Mouse (Mus musculus) spleen, adult 12 weeks (tissue): ENCODE results near the gene Scn8a.
A peak's percentile ranks its signal among the peaks of the same experiment; 100 is the strongest.
"Not testable (repeated sequence)": the region's sequence is repeated elsewhere in the genome, so short reads cannot be mapped to it uniquely, and the experiment has no call there.

Experiments
- DNase-seq: peaks from one replicate; pipeline ENCODE4 v3.0.0; 2022; ENCODE audit warnings: low spot score

Gene Scn8a

DNA sequence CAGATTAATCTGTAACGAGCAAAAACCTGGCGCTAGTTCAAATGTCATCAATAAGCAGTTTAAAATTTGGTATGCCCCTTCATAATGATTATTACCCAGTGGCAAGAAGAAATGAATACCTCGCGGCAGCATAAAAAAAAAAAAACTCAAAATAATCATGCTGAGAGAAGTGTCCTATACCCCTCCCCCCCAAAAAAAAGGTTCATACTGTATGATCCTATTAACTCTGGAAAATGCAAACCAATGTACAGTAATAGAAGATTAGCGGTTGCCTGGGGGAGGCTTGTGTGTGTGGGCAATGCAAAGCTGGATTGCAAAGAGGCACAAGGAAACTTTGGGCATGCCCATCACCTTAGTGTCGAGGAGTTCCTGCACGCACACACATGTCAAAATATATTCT lies at the start of gene Scn8a:
Gene Scn8a, plus strand, starts transcription at position 301 of the 400 bp plus-strand sequence.
- no peak for DNase-seq

DNA sequence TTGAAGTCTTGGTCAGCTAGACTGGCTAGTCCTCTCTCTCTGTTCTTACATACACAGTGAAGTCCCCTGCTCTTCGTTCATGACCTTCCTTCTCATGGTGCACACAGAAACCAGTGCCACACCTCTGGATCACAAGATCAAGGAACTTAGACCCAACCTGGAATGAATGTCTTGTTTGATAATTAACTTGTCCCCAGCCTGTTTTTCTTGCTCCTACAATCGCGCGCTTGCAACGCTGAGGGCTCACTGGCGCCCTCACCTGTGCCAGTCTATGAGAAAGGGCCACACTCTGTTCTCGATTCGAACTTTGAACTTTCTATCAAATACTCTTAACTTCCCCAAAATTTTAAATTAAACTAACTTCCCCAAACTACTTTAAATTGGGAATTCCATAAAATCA lies 47.8 kb upstream of the Scn8a start:
- DNase-seq, result no peak

DNA sequence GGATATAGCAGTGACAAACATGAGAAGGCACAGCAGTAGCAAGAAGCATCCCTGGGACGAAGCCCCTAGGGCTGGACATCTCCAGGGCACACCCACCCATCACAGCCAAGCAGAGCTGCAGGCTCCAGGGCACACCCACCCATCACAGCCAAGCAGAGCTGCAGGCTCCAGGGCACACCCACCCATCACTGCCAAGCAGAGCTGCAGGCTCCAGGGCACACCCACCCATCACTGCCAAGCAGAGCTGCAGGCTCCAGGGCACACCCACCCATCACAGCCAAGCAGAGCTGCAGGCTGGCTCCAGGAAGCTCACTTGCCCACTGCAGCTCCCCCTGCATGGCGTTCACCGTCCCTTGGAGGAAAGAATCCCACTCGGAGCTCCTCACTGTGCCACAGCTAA lies 47.3 kb upstream of the Scn8a start:
- DNase-seq, result not testable (repeated sequence)

- no peak for DNase-seq
These were observed 44.3 kb upstream of the Scn8a start for GRCm38 (mm10) chr15:100825249-100825856.

- DNase-seq, result no peak
These were observed 43.6 kb upstream of the Scn8a start for GRCm38 (mm10) chr15:100826076-100826475.

DNA sequence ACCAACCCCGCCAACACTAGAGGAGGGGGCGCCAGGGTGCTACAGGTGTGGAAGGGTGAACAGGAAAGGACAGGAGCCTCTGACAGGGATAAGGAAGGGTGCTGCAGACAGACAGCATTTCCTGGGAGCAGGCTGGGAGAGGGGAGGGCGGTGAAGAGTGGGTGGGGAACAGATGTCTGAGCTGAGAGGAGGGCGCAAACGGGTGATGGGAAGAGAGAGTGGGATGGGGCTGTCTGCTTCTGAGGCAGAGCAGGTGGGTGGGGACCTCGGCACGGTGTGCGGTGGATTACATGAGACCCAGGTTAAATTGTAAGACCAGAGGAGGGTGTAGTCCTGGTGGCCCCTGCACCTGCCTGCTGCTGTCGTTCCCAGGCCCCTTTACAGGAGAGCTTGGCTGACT lies 39.9 kb upstream of the Scn8a start:
- DNase-seq, result no peak

DNA sequence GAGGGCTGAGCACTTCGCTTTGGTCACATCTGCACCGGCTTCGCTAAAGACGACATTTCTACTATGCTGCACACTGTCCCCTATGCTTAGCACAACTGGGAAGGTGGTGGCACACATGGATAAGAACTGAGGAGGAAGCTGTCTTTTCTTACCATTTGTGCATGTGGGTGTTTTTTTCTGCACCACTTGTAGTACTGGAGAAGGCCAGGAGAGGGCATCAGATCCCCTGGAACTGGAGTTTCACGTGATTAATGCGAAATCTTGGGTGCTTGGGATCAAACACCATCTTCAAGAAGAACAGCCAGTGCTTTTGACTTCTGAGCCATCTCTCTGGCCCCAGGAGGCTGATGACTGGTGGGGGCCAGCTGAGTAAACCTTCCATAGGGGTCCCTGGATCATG lies 39.0 kb upstream of the Scn8a start:
- peak; percentile 5 for DNase-seq

GRCm38 (mm10) chr15:100832144-100832543 lies 37.5 kb upstream of the Scn8a start:
- no peak for DNase-seq

- no peak for DNase-seq
These were observed 36.9 kb upstream of the Scn8a start for GRCm38 (mm10) chr15:100832784-100833183.

GRCm38 (mm10) chr15:100836729-100837128 lies 32.9 kb upstream of the Scn8a start:
- DNase-seq, result no peak

DNA sequence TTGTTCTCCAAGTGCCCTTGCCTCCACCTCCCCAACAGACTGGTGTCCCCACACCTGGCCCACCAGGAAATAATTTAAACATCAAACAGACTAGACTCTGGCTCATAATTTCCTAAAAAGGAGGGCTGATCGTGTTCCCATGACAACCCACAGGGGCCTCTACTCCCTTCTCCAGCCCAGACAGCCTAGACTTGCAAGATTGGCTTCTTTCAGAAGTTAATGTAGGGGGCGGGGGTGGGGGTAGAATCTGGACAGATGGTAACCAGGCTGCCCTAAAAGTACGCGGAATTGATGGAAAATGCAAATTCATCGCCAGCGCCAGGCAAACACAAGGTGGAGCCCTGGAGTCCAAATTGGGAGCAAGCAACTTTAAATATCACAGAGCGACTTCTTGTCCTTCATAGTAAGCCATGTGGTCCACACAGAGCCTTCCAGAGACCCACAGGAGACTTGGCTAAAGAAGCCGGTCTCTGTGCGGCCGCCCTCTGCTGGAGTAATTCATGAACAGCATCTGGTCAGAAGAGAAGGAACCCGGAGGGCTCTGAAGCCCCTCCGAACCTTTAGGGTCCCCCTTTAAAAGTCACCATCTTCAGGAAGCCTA lies 31.0 kb upstream of the Scn8a start:
- no peak for DNase-seq

DNA sequence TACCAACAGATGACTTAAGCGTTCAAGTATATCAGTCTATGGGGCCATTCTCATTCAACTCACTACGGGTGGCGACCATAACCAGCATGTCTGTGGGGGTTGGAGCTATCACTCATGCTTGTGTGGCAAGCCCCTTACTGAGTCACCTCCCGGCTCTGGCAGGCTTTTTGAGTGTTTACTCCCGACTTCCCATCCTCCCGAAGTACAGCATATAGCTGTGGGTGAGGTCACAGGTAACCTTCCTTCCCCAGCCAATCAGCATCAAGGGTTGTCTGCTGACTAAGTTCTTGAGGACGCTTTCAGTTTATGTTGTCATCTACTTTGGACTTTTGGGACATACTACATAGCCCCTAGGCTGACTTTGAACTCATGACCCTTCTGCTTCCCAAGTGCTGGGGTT lies 25.3 kb upstream of the Scn8a start:
- no peak for DNase-seq

GRCm38 (mm10) chr15:100845049-100845879 lies 24.4 kb upstream of the Scn8a start:
- DNase-seq, result peak; percentile 9

GRCm38 (mm10) chr15:100847193-100847592 lies 22.5 kb upstream of the Scn8a start:
- no peak for DNase-seq

DNA sequence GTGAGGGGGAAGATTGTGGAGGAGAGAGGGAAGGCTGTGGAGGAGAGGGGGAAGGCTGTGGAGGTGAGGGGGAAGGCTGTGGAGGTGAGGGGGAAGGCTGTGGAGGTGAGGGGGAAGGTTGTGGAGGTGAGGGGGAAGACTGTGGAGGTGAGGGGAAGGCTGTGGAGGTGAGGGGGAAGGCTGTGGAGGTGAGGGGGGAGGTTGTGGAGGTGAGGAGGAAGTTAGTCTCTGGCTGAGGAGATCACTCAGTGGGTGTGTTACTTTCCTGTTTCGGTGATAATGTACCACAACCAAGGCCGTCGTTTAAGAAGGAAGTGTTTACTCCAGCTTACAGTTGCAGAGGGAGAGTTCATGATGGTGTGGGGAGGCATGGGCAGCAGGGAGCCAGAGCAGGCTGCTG lies 12.1 kb upstream of the Scn8a start:
- DNase-seq, result no peak

DNA sequence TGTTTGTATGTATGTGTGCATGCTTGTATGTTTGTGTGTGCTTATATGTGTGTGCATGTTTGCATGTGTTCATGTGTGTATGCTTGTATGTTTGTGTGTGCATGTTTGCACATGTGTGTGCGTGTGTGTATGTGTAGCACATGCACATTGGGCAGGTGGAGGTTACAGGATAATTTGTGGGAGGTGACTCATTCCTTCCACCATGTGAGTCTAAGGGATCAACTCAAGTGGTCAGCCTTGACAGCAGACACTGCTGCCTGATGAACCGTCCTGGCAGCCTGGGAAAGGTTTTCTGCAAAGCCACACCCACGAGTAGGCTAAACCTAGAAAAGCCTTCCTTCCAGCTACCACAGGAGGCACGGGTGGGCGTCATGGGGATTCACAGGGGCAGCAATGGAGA lies 8.8 kb upstream of the Scn8a start:
- no peak for DNase-seq

DNA sequence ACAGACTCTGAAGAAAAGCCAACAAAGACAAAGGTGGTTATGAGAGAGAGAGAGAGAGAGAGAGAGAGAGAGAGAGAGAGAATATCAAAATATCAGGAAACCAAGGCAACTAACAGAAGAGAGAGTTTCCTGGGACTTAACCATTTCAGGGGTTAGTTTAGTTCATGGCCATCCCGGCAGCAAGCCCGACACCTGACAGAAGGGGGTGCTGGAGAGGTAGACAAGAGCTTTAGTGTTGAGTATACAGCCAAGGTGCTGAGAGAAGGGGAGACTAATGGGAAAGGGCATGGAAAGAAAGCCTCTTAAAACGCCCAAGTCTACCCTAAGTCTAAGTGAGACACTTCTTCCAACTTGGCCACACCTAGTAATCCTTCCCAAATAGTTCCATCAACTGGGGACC lies 4.1 kb upstream of the Scn8a start:
- DNase-seq, result no peak

DNA sequence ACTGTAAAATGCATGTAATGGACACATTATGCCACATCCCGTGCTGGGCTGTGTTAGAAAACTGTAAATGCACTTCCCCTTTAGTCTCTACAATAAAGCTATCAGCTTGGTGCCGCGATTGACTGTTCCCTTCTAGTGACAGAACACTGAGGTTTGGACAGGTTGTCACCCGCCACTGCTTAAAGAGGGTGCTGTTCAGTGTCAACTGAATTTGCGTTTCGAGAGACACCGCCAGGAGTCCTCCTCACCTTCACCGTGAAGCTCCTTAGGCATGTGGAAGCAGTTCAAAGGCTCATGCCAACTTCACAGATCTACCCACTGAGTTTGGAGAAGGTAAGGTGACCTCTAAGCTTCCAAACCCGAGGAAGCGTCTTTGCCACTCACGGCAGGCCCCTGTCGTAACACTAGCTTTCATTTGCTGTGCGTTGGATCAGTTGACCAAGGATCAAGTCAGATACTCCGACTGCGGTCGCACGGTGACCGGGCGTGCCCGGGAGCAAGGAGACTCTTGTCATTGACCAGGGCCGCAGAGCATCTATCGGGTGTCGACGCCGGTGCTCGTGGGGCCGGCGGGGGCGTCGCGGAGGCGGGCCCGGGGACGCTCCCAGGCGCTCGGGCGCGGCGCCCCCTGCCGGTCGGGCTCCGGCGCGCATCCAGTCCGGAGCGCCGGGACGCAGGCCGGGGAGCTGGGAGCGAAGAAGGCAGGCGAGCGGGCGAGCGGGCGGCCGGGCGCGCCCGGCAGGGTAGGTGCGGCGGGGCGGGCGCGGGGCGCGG lies 530 bp downstream of the Scn8a start:
- peak; percentile 7 for DNase-seq

- no peak for DNase-seq
These were observed 1.1 kb downstream of the Scn8a start for GRCm38 (mm10) chr15:100870775-100871106.

DNA sequence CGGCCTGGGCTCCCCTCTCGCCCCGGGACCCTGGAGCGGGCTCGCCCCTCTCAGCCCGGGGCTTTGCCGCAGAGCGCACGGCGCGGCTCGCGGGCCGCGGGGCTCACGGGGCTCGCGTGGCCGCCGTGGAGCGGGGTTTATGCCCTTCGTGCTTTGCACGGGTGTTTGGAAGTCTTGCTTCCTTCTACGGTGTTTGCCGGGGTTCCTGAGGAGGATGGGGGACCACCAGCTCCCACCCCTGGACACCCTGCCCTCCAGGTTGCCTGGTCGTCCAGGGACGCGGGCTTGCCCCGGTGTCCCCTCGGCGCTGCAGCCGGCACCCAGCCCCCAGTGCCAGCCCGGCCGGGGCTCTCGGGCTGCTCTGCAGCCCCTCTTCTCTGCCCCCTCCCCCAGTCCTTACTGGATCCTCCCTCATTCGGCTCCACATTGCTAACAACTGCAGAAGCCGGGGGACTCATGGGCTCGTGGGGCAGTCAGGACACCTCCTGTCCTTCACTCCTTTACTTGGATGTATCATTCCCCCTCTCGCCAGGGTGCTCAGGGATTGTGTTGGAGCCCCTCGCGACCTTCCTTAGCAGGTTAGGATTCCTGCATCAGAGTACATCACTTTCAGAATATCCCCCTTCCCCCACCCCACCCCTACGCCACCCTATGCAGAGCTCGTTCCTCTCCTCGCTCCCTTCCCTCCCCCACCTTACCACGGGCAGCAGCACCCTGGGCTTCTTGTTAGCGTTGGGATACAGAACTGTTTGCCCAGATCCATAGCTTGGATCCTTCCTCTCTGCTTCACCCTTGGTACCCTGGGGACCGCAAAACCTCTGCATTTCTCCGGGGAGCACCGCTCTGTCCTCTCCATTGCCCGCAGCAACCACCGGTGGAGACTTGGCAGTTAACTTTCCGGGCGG lies 1.7 kb downstream of the Scn8a start:
- DNase-seq, result no peak

DNA sequence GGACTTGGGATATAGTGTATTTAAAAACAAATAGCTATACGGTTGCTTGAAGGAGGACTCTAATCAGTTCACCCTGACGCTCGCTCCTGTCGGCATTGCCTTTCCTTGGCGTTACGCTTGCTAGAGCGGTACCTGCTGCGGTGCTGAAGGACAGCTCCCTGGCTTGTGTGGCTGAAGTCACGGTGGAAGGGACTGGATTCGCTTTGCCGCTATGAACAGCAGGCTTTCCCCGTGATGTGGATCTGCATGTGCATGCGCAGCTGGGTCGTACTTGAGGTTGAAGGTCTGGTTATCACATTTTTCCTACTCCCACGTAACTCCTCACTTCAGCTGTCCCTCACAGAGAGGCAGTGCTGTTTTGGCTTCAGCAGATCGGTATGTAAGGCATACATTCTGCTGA lies 3.5 kb downstream of the Scn8a start:
- peak; percentile 14 for DNase-seq

- DNase-seq, result no peak
These were observed 9.4 kb downstream of the Scn8a start for GRCm38 (mm10) chr15:100879073-100879472.
